ENCODE assay signal across 9 mouse cellular contexts in genomic region chr5:5507701-5508225, GRCm38 (mm10). TPM values are rescaled to one million over a fixed set of nuclear protein-coding genes. Genes with fewer than 3 reads are reported as not detected.
DNase-seq lines count a peak whose midpoint lies in the region; ATAC-seq and TF ChIP-seq lines count a peak whose summit lies in the region.
"Had no signal": no experiment of that assay in that cellular context is flagged by ENCODE, and none has a peak within 500 bp of the region (broad histone marks: within the 10 kb centered on the region; RNA-seq: fewer than 3 reads in every experiment).

No protein-coding gene starts in this region.

- ATAC-seq in midbrain, embryonic 13.5 days, result peak; percentile 86
- ATAC-seq in stomach, postnatal 0 days (ENCODE audit: low FRiP score, low TSS enrichment), result peak; percentile 65; the same call in 1 of the 2 replicates

- H3K9ac ChIP-seq in midbrain, embryonic 13.5 days (replicated peaks), result 0 out of 2 replicates have a peak overlapping the region, but pooled peaks have one; percentile 28
- no peak overlapping the region for H3K9ac ChIP-seq in stomach, postnatal 0 days (ENCODE audit: low read length)

- peak overlapping the region; percentile 38 for H3K4me2 ChIP-seq in midbrain, embryonic 13.5 days (replicated peaks)
- no peak overlapping the region for H3K4me2 ChIP-seq in stomach, postnatal 0 days (replicated peaks; ENCODE audit: low read depth)

- no peak for TF ChIP-seq POLR2A in kidney, adult 2 months (IDR thresholded peaks at IDR 0.05; ENCODE audit: low read depth, low read length)

- H3K4me1 ChIP-seq in kidney, adult 2 months (ENCODE audit: control insufficient read depth, insufficient read depth, low read length), result no peaks in the 10 kb centered on the region
- peaks cover 15% of the 10 kb centered on the region for H3K4me1 ChIP-seq in midbrain, embryonic 13.5 days (replicated peaks)
- H3K4me1 ChIP-seq in stomach, postnatal 0 days (replicated peaks; ENCODE audit: control insufficient read depth, insufficient read depth), result no peaks in the 10 kb centered on the region

- H3K4me3 ChIP-seq in kidney, adult 2 months (ENCODE audit: insufficient read depth, low read depth, low read length), result no peak overlapping the region
- peak overlapping the region; percentile 13; the same call in 1 of the 2 replicates for H3K4me3 ChIP-seq in midbrain, embryonic 13.5 days (replicated peaks)
- no peak overlapping the region for H3K4me3 ChIP-seq in stomach, postnatal 0 days (ENCODE audit: low read depth, low read length)

- intact Hi-C loops in left cerebral cortex, postnatal 4 days (cut with DNase I), result loop anchor here (10.0 kb wide), 1 partner anchor 147 kb away; no protein-coding TSS in a partner anchor

- TF ChIP-seq CTCF in kidney, adult 2 months (conservative IDR thresholded peaks at IDR 0.05; ENCODE audit: insufficient read depth, insufficient read length, low read depth, low read length), result peak; percentile 77
- TF ChIP-seq CTCF in stomach, postnatal 0 days (IDR thresholded peaks at IDR 0.05; ENCODE audit: low read depth), result peak; percentile 81

- no peaks in the 10 kb centered on the region for H3K27me3 ChIP-seq in kidney, adult 2 months (replicated peaks; ENCODE audit: control insufficient read depth, insufficient read depth, low read length)
- no peaks in the 10 kb centered on the region for H3K27me3 ChIP-seq in midbrain, embryonic 13.5 days
- H3K27me3 ChIP-seq in stomach, postnatal 0 days (ENCODE audit: control insufficient read depth, insufficient read depth, low read length), result no peaks in the 10 kb centered on the region

- H3K27ac ChIP-seq in kidney, adult 2 months (ENCODE audit: insufficient read depth, low read depth, low read length), result no peak overlapping the region
- H3K27ac ChIP-seq in midbrain, embryonic 13.5 days, result peak overlapping the region; percentile 12; the same call in 1 of the 2 replicates
- H3K27ac ChIP-seq in stomach, postnatal 0 days (replicated peaks), result no peak overlapping the region

- H3K9me3 ChIP-seq in midbrain, embryonic 13.5 days, result no peaks in the 10 kb centered on the region
- H3K9me3 ChIP-seq in stomach, postnatal 0 days (ENCODE audit: control insufficient read depth, low read length), result no peaks in the 10 kb centered on the region

- H3K36me3 ChIP-seq in kidney, adult 2 months (ENCODE audit: control insufficient read depth, insufficient read depth, low read length), result peaks cover 4% of the 10 kb centered on the region; the same call in 1 of the 2 replicates
- H3K36me3 ChIP-seq in midbrain, embryonic 13.5 days, result peaks cover 13% of the 10 kb centered on the region; the same call in 1 of the 2 replicates
- H3K36me3 ChIP-seq in stomach, postnatal 0 days (ENCODE audit: control insufficient read depth, insufficient read depth, low read length), result no peaks in the 10 kb centered on the region; the same call in 1 of the 2 replicates

- DNase-seq in ovary, postnatal 10 days (ENCODE audit: low spot score), result peak; percentile 15
- no peak for DNase-seq in ovary, adult 18-20 months (ENCODE audit: low spot score)
- peak; percentile 93 to 96 for DNase-seq in cerebellum, postnatal 14 days
- peak; percentile 23 for DNase-seq in gastrocnemius, postnatal 25 days
- peak; percentile 79 for DNase-seq in kidney, adult 2 months
- DNase-seq in left cerebral cortex, postnatal 4 days, result peak; percentile 83
- peak; percentile 73 for DNase-seq in stomach, postnatal 0 days (ENCODE audit: low spot score)

- no peak for TF ChIP-seq EP300 in stomach, postnatal 0 days (optimal IDR thresholded peaks at IDR 0.05)

- 46% methylated on average over 20 of the region's 20 CpGs for WGBS in kidney, adult 2 months
- WGBS in midbrain, embryonic 13.5 days, result 25% methylated on average over 20 of the region's 20 CpGs
- 53% methylated on average over 20 of the region's 20 CpGs for WGBS in stomach, postnatal 0 days

RNA-seq across cellular contexts. Expression of gene Cldn12, which starts 7.0 kb away (rescaled TPM):
- 10 to 100 TPM; 12.6 to 13.5 TPM for total RNA-seq in gastrocnemius, postnatal 25 days (2021)
- polyA plus RNA-seq in kidney, adult 2 months (2012; rRNA removed), result 63.4 and 72.4 TPM in 2 replicates
- 10 to 100 TPM; 21.7 to 23.8 TPM for total RNA-seq in left cerebral cortex, postnatal 4 days (2021)
- 21.3 and 23.0 TPM in 2 replicates for polyA plus RNA-seq in midbrain, embryonic 13.5 days (2015; fragmentation: Nextera tagmentation; extraction: Ambion mirVana)
- polyA plus RNA-seq in stomach, postnatal 0 days (2015; fragmentation: Nextera tagmentation; extraction: Ambion mirVana), result 12.8 and 13.9 TPM in 2 replicates

RNA-seq across cellular contexts. Expression of gene 1700015F17Rik, which starts 28.8 kb away (rescaled TPM):
- total RNA-seq in gastrocnemius, postnatal 25 days (2021), result not detected
- polyA plus RNA-seq in kidney, adult 2 months (2012; rRNA removed), result not detected in 2 replicates
- total RNA-seq in left cerebral cortex, postnatal 4 days (2021), result not detected
- polyA plus RNA-seq in midbrain, embryonic 13.5 days (2015; fragmentation: Nextera tagmentation; extraction: Ambion mirVana), result not detected in 2 replicates
- not detected in 2 replicates for polyA plus RNA-seq in stomach, postnatal 0 days (2015; fragmentation: Nextera tagmentation; extraction: Ambion mirVana)
- polyA plus RNA-seq: heart, embryonic 16.5 days had no signal

RNA-seq across cellular contexts. Expression of gene Gtpbp10, which starts 51.6 kb away (rescaled TPM):
- total RNA-seq in gastrocnemius, postnatal 25 days (2021), result 1 to 10 TPM; 6.1 to 6.9 TPM
- 4.7 and 6.6 TPM in 2 replicates for polyA plus RNA-seq in kidney, adult 2 months (2012; rRNA removed)
- total RNA-seq in left cerebral cortex, postnatal 4 days (2021), result 10 to 100 TPM; 11.4 to 13.3 TPM
- polyA plus RNA-seq in midbrain, embryonic 13.5 days (2015; fragmentation: Nextera tagmentation; extraction: Ambion mirVana), result 26.3 and 29.1 TPM in 2 replicates
- polyA plus RNA-seq in stomach, postnatal 0 days (2015; fragmentation: Nextera tagmentation; extraction: Ambion mirVana), result 12.6 and 13.2 TPM in 2 replicates
